Mouse (Mus musculus) cortical plate, adult 2 months (tissue): Measurements from ENCODE around the gene Gm7954.
"Not testable (repeated sequence)": the region's sequence is repeated elsewhere in the genome, so short reads cannot be mapped to it uniquely, and the experiment has no call there.

Source experiments
- CTCF ChIP-seq: fragments of 200-500 bp; IDR thresholded peaks from 2 replicates; pipeline ENCODE4 v1.5.1; 2011; ENCODE audit warnings: mild to moderate bottlenecking, control low read depth, low read length; ENCODE audit not compliant: insufficient read depth; ENCODE audit errors: extremely low read depth
- POLR2A ChIP-seq: fragments of 200-500 bp; IDR thresholded peaks from 2 replicates; pipeline ENCODE4 v1.6.1; 2011; ENCODE audit warnings: mild to moderate bottlenecking, low read length, control low read depth; ENCODE audit not compliant: insufficient read depth; ENCODE audit errors: extremely low read depth

GRCm38 (mm10) chr14:41453418-41453817 is at the start of gene Gm7954:
- not testable (repeated sequence) for TF ChIP-seq CTCF, POLR2A
